Comparison of ENCODE assay signal across 17 mouse cellular contexts in the genomic region with DNA sequence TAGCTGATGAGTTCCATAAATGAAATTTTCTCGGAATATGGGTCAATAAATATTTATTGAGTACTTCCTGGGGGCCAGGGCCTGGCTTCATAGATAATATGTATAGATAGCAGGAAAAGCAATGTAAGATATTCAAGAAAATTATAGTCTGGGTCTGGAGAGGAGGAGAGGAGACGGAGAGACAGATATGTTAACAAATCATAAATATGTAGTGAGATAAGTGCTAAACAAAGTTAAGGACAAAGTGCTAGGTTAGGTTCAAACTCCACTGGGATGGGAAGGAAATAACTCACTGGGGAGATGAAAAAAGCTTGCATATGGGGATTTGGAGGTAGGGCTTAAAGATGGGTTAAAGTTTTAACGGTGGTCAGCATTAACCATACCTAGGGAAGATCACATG.
"Had no signal": no experiment of that assay in that cellular context is flagged by ENCODE, and none has a peak within 500 bp of the region (broad histone marks: within the 10 kb centered on the region; RNA-seq: fewer than 3 reads in every experiment).

No protein-coding gene starts in this region.

- H3K27me3 ChIP-seq: midbrain, embryonic 12.5 days; midbrain, embryonic 15.5 days; neural tube, embryonic 12.5 days; neural tube, embryonic 15.5 days had no signal

- H3K27ac ChIP-seq: limb, embryonic 12.5 days; limb, embryonic 15.5 days; liver, embryonic 14.5 days; macrophage; midbrain, embryonic 15.5 days; neural tube, embryonic 12.5 days; neural tube, embryonic 15.5 days had no signal

- H3K9ac ChIP-seq: limb, embryonic 12.5 days; limb, embryonic 15.5 days; liver, embryonic 14.5 days; liver, postnatal 0 days; midbrain, embryonic 12.5 days; midbrain, embryonic 15.5 days; neural tube, embryonic 12.5 days; neural tube, embryonic 15.5 days had no signal

- H3K4me2 ChIP-seq: limb, embryonic 12.5 days; limb, embryonic 15.5 days; liver, embryonic 11.5 days; midbrain, embryonic 12.5 days; midbrain, embryonic 15.5 days; neural tube, embryonic 12.5 days; neural tube, embryonic 15.5 days had no signal

- H3K36me3 ChIP-seq: limb, embryonic 12.5 days; limb, embryonic 15.5 days; midbrain, embryonic 12.5 days; midbrain, embryonic 15.5 days; neural tube, embryonic 12.5 days; neural tube, embryonic 15.5 days had no signal

- DNase-seq: kidney, adult 11 months; kidney, adult 8-10 months; left cerebral cortex, postnatal 4 days; liver, postnatal 0 days; right cerebral cortex, adult 18-20 months; right cerebral cortex, postnatal 14 days; right cerebral cortex, postnatal 4 days; thymus, postnatal 25 days had no signal

- H3K9me3 ChIP-seq: limb, embryonic 12.5 days; limb, embryonic 15.5 days; midbrain, embryonic 12.5 days; midbrain, embryonic 15.5 days; neural tube, embryonic 12.5 days; neural tube, embryonic 15.5 days had no signal

- H3K4me1 ChIP-seq: limb, embryonic 15.5 days; midbrain, embryonic 12.5 days; neural tube, embryonic 12.5 days; neural tube, embryonic 15.5 days had no signal

- ATAC-seq: liver, postnatal 0 days; midbrain, embryonic 15.5 days had no signal

- H3K4me3 ChIP-seq: limb, embryonic 12.5 days; limb, embryonic 15.5 days; midbrain, embryonic 12.5 days; midbrain, embryonic 15.5 days; neural tube, embryonic 12.5 days; neural tube, embryonic 15.5 days had no signal
